Mouse (Mus musculus): ENCODE results near the gene Xirp1.

The Xirp1 gene

DNA sequence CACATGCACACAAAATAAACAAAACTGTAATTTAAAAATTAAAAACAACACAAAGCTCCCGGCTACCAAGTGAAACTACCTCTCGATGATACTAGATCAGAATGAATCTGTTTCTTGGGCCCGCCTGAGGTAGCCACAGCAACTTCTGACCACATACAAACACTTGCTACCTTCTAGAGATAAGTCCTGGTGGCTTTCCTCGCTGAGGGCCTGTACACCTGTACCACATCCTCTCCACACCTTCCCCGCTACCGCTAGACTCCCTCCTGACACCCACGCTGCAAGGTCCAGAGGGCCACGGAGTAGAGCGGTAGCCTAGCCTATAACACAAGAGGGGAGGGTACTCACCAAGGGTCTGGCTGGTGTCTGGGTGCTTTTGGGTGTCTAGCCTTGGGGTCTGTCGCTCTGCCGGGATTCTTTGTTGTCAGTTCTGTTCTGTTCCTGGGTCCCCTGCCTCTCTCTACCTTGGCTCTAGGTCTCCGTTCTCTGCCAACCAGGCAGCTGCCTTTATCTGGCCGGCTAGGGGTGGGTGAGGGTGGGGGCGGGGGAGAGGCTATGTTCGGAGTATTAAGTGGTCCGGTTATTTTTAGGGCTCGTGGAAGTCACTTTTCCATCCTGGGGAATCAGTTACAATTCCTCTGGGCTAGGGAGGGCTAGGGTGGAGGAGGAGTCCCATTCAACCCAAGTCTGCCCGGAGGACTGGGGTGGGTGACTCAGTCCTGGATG is at the start of gene Xirp1:
TSS of gene Xirp1 (minus strand) at position 513 of the 726 bp plus-strand sequence.
- no peak for DNase-seq (ENCODE audit: low spot score)

DNA sequence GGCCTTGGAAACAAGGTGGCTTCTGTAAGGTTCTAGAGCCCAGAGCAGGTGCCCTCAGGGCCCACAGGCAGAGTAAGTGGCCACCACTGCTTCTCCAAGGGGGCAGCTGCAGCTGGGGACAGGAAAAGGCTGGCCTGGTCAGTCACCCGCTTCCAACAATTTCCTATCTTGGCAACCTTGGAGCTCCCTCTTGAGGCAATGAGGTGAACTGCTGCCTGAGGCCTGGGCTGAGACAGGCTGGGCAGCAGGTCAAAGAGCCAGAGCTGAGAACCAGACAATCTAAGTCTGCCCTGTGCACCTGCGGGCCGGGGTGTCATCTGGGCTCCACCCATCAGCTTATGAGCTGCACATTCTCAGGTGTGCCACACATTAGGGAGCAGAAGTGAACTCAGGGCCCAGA is 49.8 kb upstream of the Xirp1 start:
- DNase-seq (ENCODE audit: low spot score): peak; percentile 86

DNA sequence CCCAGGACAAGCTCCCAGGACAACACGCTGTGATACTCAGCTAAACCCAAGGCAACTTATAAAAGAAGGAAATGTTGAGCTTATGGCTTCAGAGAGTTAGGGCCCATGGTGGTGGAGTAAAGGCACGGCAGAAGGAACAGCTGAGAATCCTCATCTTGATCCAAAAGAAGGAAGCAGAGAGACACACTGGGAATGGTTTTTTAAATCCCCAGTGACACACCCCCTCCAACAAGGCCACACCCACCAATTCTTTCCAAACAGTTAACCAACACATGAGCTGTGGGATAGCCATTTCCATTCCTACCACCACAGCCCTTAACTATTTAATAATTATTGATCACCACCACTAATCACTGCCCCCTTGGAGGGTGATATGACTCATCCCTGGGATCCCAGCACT is 47.9 kb upstream of the Xirp1 start:
- DNase-seq (ENCODE audit: low spot score): no peak

DNA sequence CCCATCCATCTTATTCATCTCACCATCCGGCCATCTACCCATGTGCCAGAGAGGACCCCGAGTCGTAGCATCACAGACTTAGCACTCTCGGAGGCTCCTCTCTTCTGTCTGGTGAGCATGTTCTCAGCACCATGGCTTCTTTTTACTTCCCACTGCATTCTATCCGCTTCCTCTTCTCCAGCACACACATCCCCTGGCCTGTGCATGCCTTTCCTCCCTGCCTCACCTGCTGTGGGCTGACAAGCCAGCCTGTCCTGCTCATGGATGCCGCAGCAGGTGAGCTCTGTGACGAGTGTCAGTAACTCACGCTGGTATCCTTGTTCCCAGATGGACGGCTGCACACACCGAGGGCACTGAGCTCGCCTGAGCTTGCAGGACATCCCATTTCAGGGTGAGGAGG is 46.4 kb upstream of the Xirp1 start, which contains the start of gene Cx3cr1:
TSS of gene Cx3cr1 (minus strand) at position 101 of the 400 bp plus-strand sequence.
- no peak for DNase-seq (ENCODE audit: low spot score)

DNA sequence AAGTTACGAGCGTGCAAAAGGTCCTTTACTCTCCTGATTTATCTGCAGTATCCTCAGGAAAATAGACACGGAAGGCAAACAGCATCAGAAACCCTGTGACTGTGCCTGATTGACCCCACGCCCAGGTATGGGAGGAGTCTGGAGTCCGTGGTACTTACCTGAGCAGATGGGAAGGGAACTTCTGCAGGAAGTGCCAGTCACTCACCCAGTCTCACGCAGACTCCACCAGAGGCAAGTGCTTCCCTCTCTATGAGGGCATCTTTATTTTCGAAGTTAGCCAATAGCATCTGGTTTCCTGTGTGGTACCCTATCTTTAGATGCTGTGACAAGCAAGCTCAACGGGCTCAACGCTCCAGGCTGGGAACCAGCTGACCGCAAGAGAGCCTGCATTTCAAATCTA is 44.6 kb upstream of the Xirp1 start:
- no peak for DNase-seq (ENCODE audit: low spot score)

DNA sequence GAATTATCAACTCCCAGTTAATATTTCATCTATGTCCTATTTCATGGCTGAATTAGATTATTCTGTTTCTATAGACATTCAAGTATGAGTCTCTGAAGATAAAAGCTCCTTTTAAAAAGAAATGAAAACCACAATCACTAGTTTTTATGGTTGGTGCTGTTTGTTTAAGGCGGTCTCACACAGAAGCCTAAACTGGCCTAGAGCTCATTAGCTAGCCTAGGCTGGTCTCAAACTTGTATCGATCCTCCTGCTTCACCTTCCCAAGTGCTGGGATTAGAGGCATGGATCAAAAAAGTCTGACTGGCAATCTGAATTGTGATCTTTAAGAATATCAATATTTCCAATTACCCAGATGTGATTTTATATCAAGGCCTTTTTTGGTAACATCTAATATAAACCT is 44.2 kb upstream of the Xirp1 start:
- DNase-seq (ENCODE audit: low spot score): no peak

DNA sequence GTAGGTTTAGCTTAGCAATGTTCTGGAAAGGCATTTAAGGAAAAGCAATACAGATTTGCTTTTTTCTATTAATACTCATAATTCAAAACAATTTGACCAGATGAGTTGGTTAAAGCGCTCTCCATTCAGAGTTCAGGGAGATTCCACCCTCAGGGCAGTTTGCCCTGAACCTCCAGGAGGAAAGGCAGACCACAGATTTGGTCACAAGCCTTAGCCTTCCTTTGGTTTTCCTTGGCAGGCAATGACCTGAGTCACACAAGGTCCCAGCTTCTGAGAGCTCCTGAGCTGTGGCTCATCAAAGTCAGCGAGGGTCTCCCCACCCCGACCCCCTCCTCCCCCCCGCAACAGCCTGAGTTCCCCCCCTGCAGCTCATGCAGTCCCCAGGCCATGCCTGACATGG is 40.9 kb upstream of the Xirp1 start:
- no peak for DNase-seq (ENCODE audit: low spot score)

DNA sequence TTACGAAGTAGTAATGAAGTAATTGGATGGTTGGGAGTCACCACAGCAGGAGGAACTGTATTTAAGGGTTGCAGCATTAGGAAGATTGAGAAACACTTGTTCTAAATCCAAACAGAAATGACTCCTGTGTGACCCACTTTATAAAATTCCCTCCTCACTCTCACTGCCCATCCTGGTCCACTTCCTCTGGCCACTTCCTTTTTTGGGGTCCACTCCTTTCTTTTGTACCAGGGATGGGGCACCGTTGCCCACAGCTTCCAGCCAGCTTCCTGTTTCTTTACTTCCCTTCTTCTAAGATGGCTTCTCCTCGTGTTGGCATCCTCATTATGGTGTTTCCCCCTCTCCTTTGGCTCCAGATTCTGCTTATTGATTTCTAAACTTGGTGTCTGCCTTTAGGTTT is 35.3 kb upstream of the Xirp1 start:
- DNase-seq (ENCODE audit: low spot score): no peak

DNA sequence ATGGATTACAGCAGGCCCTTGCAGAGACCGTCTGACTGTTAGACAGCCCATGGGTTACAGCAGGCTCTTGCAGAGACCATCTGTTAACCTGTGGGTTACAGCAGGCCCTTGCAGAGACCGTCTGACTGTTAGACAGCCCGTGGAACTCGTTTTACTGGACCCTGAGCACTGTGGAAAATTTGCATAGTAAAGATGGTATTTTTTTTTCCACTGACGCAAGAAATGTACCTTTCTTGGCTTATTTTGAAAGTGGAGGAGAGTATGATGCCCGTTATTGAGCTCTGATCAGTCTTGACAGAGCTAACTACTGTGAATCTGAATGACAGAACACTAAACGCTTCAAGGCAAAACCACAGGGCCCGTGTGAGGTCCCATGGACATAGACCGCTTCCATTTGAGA is 32.8 kb upstream of the Xirp1 start:
- no peak for DNase-seq (ENCODE audit: low spot score)

DNA sequence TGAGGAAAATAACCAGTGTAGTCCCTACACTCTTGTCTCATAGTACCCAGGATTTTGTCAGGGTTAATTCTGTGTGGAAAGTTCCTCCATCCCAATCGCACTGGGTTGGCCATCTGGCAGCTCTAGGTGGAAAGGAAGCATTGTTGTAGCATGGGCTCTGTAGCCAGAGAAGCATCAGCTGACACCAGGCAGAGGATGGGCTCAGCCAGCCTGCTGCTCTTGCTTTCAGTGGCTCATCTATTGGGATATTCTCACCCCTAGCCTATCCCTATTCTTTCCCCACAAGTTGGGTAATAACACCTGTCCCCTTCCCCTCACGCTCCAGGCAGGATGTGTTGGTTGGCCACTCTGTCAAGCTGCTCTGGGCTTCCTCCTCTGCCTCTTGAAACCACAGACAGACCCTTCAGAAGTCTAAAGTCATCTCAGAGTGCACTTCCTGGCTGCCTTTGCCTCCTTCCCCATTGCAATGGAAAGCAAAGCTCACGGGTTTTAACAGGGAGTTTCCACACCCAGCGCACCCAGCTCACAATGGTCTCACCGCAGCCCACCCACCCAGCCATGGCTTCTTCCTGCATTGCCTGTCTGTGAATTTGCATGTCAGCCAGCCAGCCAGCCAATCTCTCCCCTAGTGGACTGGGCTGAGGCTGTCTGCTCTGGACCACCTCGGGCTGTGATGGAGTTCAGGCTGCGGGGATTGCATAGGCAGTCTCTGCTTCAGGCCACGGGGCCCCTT is 31.3 kb upstream of the Xirp1 start:
- DNase-seq (ENCODE audit: low spot score): no peak

DNA sequence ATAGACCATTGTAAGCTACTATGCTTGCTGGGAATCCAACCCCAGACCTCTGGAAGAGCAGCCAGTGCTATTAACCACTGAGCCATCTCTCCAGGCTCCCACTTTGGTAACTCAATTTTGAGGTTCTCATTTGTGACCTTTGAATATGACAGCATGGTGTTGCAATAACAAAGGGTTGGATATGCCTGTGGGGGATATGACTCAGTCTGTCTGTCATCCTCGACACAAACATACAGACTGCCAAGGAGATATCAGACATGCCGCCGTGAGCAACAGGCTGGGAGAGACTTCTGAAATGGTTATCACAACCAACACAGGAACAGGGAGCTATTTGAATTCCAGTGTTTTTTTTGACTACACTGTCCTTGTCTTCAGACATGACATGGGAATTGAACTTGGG is 26.0 kb upstream of the Xirp1 start:
- no peak for DNase-seq (ENCODE audit: low spot score)

DNA sequence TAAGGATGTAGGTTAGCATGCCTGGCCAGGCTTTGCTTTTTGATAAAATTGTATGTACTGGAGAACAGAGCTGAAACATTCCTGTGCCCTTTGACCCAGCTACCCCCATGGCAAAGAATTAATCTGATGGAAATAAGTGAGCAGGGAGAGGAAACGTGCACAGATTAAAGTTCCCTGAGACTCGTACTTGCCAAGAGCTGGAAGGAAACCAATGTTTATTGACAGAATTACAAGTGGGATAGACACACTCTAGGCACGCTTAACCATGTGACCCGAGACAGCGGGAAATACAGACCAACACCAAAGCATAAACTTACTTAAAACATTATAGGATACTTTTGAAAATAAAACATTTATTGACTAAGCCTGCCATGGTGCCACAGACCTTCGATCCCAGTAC is 25.1 kb upstream of the Xirp1 start:
- no peak for DNase-seq (ENCODE audit: low spot score)

DNA sequence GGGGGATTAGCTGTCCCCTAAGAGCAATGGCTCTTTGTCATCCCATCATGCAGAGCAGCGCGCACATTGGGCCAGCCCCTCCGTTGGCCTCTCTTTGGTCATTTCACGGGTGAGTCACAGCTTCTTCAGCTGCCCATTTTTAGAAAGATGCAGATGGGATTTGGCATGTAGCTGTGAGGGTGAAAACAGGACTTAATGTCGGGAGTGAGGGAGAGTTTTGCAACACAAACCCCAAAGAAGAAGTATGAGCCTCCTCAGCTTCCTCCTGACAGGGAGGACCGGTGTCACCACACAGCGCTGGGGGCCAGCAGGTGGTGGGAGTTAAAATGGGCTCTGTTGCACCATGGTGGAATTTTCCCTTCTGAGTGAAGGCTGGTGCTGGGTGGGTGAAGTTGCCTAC is 19.7 kb upstream of the Xirp1 start:
- DNase-seq (ENCODE audit: low spot score): no peak

DNA sequence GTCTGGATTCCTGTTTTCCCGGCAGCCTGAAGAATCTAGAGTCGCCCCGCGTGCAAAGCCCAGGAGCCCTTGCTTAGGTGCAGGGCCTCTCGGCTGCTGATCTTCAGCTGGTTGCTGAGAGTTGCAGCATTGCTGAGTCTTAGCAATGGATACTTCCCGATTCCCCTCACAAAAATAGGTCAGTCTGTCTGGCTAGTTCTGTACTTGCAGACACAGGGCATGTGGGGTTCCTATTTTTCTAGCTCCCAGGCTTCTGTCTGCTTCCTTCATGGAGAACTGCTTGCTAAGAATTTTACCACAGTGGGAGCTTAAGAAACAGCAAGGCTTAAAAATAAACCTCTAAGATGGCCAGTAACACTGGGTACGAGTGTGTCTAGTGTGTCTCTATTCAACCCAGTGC is 14.0 kb upstream of the Xirp1 start:
- DNase-seq (ENCODE audit: low spot score): no peak

DNA sequence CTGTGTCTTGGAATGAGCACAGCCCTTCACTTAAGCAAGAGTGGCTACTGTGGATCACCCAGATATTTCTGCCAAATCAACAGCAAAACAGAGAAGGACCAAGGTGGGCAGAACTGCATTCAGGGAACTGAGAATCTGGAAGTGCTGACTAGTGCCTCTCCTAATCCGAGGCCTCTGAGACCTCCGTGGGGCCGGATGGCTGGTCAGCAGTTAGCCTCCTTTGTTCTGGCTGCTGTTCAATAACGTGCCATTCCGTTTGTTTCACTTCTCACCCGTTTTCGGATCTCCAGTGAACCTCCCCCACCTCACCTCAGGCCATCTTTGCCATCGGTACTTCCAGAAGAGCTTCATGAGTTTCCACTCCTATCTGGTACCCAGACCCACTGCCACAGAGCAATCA is 11.0 kb upstream of the Xirp1 start:
- no peak for DNase-seq (ENCODE audit: low spot score)

DNA sequence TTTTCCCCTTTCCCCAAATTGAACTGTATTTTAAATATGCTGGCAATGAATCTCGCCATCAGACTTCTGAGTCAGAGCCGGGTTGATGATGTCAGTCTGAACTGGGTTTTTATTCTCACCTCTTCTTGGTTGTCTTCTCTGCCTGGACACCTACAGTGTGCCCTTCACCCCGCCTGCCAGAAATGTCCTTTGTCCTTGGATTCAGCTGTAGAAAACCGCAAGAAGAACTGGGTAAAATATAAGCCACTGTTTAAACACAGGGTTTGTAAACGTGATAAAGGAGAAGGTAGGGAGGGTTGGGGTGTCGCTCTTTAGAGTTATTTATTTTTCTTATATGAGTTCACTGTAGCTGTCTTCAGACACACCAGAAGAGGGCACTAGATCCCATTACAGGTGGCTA is 9.3 kb upstream of the Xirp1 start:
- no peak for DNase-seq (ENCODE audit: low spot score)

DNA sequence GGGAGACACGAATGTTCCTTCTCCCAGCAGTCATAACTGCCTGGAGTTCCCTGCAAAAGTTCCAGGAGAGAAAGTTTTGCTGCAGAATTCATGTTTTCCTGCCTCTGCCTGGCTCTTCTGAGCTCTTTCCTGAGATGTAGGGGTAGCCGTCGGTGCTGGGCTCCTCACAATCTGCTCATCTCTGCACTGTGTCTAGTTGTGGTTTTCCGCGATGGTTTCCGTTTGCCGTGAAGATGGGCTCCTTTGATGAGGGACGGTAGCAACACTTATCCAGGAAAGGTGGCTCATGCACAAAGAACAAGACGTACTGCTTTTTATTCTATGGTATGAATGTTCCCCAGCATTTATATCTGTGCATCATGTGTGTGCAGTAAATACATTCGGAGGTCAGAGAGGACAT is 7.0 kb upstream of the Xirp1 start:
- no peak for DNase-seq (ENCODE audit: low spot score)

DNA sequence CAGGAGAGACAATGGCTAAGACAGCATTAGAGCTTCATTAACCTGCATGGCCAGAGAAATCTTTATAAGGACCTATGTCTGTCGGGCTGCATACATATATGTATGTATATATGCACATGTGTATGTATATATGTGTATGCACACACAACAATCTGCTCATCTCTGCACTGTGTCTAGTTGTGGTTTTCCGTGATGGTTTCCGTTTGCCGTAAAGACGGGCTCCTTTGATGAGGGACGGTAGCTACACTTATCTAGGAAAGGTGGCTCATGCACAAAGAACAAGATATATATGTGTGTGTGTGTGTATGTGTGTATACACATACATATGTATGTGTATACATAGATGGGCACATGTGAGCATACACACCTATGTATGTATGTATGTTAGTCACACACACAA is 6.5 kb upstream of the Xirp1 start:
- no peak for DNase-seq (ENCODE audit: low spot score)

DNA sequence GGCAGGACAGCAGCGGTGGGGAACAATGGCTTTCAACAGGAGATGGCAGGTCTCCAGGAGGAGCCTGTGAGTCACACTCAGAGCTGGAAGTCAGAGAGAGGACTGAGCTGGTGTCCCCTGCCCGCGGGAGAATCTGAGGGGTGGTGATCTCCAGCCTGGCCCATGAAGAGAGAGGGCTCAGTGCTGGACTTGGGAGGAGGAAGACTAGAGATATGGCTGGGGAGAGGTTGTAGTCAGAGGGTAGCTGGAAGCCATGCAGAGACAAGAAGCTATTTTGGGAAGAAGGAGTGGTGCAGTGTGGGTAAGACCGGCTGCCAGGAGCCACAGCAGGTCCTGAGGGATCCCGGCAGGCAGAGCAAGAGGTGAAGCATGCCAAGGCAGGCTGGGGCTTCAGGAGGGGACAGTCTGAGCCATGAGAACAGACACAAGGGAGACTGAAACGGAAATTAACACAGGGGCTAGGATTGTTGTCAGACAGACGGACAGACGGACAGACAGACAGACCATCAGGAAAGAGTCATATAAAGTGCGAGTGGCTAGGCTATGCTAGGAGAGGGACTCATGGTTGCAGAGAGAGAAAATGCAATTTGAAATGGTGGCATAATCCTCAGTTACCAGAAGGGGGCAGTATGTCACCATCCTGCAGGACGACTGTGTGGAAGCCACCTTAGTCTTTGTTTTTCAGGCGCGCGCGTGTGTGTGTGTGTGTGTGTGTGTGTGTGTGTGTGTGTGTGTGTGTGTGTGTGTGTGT is 4.2 kb upstream of the Xirp1 start:
- DNase-seq (ENCODE audit: low spot score): peak; percentile 49

DNA sequence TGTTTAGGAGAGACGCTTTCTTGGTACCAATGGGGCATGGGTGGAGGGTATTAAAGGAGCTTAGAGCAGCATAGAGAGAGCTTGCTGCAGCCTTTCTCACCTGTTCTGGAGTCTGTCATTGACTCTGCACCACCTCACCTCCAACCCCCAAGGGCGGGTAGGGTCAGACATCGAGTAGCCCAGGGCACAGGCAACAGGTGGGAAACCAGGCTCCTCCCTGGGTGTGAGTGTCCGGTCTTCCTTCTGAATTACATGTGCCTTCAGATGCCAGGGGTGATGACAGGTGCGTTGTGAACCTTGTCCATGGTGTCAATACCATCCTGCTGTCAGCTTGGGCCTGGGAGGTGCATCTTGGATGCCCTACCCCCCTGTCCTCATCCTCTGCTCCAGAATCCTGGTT is 1.2 kb upstream of the Xirp1 start:
- no peak for DNase-seq (ENCODE audit: low spot score)

DNA sequence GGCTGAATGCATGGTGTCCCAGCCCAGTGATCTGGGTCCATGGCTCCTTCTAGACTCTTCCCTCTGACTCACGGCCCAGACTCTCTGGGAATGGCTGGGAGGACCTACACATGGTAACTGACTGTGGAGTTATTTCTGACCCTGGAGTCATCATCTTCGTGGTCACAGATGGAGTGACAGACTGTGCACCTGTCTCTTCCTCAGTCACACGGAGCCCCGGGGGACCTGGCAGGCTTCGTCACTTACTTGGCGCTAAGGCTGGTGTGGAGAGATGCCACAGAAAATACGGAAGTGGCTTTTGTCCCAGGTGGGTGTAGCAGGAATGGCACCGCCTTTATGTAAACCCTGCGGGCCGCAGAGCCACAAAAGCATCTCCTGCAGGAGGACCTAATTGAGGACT is 773 bp upstream of the Xirp1 start:
- no peak for DNase-seq (ENCODE audit: low spot score)

DNA sequence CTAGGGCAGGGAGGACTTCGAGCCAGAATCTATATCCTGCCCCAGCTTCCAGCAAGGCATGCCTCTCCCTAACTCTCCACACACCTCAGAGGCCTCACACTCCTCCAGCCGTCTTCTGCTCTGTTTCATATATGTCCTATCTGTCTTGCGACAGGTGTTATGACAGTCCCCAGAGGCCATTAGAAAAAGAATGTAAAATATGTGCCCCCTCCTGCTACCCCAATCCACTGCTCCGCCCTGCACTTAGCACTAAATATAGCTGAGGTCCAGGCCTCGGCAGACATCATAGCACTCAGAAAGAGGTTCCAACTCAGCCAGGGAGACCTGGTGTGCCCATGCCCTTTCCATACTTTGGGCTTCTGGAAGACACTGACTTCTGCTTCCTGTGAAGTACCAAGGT is 2.2 kb downstream of the Xirp1 start:
- DNase-seq (ENCODE audit: low spot score): no peak

DNA sequence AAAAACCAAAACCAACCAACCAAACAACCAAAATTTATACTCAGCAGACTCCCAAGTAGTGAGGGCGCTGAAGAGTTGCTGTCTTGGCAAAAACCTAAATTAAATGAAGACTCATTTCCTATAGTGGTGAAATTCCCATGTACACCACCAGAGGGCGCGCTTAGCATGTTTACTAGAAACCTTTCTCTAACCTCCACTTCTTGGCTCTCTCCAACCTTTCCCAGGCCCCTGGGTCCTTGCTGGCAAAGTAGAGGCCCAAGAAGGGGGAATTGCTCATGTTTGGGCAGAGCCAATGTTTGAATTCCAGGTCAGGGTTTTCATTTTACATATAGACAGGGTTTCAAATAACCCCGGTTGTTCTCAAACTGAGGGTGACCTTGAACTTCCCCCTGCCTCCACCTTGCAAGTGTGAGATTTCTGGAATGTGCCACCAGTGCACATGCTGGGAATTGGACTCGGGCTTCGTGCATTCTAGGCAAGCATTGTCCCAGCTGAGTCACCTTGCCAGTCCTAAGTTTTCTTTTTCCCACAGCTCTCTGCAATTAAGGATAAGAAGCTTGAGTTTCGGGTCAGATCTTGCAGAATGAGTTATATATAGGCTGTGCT is 3.0 kb downstream of the Xirp1 start:
- peak; percentile 68 for DNase-seq (ENCODE audit: low spot score)
